Mouse (Mus musculus) heart, adult 2 months (tissue): ENCODE results near the gene Celf2.

Source experiments
- CTCF ChIP-seq: fragments of 200-600 bp; IDR thresholded peaks from 2 replicates; pipeline ENCODE4 v1.8.1; 2022; ENCODE audit warnings: antibody characterized with exemption, mild to moderate bottlenecking, moderate library complexity
- EP300 ChIP-seq: fragments of 200-500 bp; IDR thresholded peaks from 2 replicates; pipeline ENCODE4 v1.6.1; 2011; ENCODE audit warnings: low read depth, low read length, control low read depth; ENCODE audit not compliant: insufficient read depth
- POLR2A ChIP-seq: fragments of 200-500 bp; IDR thresholded peaks from 2 replicates; pipeline ENCODE4 v1.6.1; 2011; ENCODE audit warnings: mild to moderate bottlenecking, low read depth, low read length, control low read depth; ENCODE audit not compliant: insufficient read depth

- TF ChIP-seq CTCF (no peak), POLR2A (no peak), EP300 (no peak)
Observed at GRCm38 (mm10) chr2:6732026-6732425, 777.3 kb downstream of the Celf2 start.
